Mouse (Mus musculus) ES-E14 (cell line): ENCODE results near the gene Cdh13. TPM values are rescaled to one million over a fixed set of nuclear protein-coding genes. Genes with fewer than 3 reads are reported as not detected.

ENCODE experiments used
- DNase-seq: peaks from one replicate; pipeline ENCODE4 v3.0.0-alpha.2; 2013; ENCODE audit warnings: low read depth, low spot score
- H3K27ac ChIP-seq: 2 replicates; pipeline ENCODE4 v1.5.1; 2012; ENCODE audit warnings: low read depth, mild to moderate bottlenecking, low read length, moderate library complexity, mixed read lengths; ENCODE audit not compliant: poor library complexity, insufficient read depth, severe bottlenecking
- H3K36me3 ChIP-seq: 2 replicates; pipeline ENCODE4 v1.6.1; 2012; ENCODE audit warnings: mild to moderate bottlenecking, low read length, moderate library complexity, mixed read lengths; ENCODE audit not compliant: control insufficient read depth, poor library complexity, insufficient read depth, severe bottlenecking
- H3K4me1 ChIP-seq, 2 experiments: fragments of 150-350 bp in 1 of 2; sonication (generic) in 1 of 2; 2 replicates each; pipeline ENCODE4 v1.6.1; 2012; ENCODE audit warnings: low read length in 2 of 2, mild to moderate bottlenecking in 1 of 2, mixed read lengths in 1 of 2; ENCODE audit not compliant: control insufficient read depth in 2 of 2, insufficient read depth in 2 of 2, poor library complexity in 1 of 2
- H3K4me3 ChIP-seq, 2 experiments: fragments of 150-350 bp in 1 of 2; sonication (generic) in 1 of 2; 2 replicates each; pipeline ENCODE4 v1.5.1; 2012; ENCODE audit warnings: low read length in 2 of 2, low read depth in 1 of 2, mild to moderate bottlenecking in 1 of 2, mixed read lengths in 1 of 2; ENCODE audit not compliant: insufficient read depth in 1 of 2, poor library complexity in 1 of 2, severe bottlenecking in 1 of 2
- H3K9ac ChIP-seq: 2 replicates; pipeline ENCODE4 v1.6.1; 2012; ENCODE audit warnings: low read depth, mild to moderate bottlenecking, low read length, mixed read lengths; ENCODE audit not compliant: poor library complexity, insufficient read depth, severe bottlenecking
- H3K9me3 ChIP-seq: fragments of 150-350 bp; sonication (generic); 2 replicates; pipeline ENCODE4 v1.6.1; 2012; ENCODE audit warnings: low read depth, mild to moderate bottlenecking, low read length; ENCODE audit not compliant: control insufficient read depth, insufficient read depth
- CHD2 ChIP-seq: IDR thresholded peaks from 2 replicates; pipeline ENCODE4 v1.6.1; 2014; ENCODE audit warnings: mild to moderate bottlenecking, low read depth, low read length, inconsistent platforms
- HCFC1 ChIP-seq: IDR thresholded peaks from 2 replicates; pipeline ENCODE4 v1.6.1; 2012; ENCODE audit warnings: low read length, inconsistent platforms, borderline replicate concordance; ENCODE audit not compliant: insufficient read depth
- MAFK ChIP-seq: IDR thresholded peaks from 2 replicates; pipeline ENCODE4 v1.6.1; 2014; ENCODE audit warnings: mild to moderate bottlenecking, low read depth, low read length, inconsistent platforms; ENCODE audit not compliant: insufficient read depth
- ZC3H11A ChIP-seq: IDR thresholded peaks from 2 replicates; pipeline ENCODE4 v1.6.1; 2012; ENCODE audit warnings: low read depth, mild to moderate bottlenecking, inconsistent platforms, low read length, borderline replicate concordance
- ZNF384 ChIP-seq: IDR thresholded peaks from 2 replicates; pipeline ENCODE4 v1.6.1; 2012; ENCODE audit warnings: low read depth, low read length, inconsistent platforms
- in situ Hi-C, 2 experiments: fragments of 600-800 bp; cut with MboI; formaldehyde crosslinking; loops; one replicate each; pipeline ENCODE4 v1.15.1; 2025; ENCODE audit warnings: low sequenced_read_pairs in 2 of 2, inconsistent platforms in 1 of 2; ENCODE audit not compliant: unreplicated experiment in 2 of 2
- total RNA-seq: library from RNA; depleted of rRNA; stranded (reverse); fragments of 300-350 nt; gene quantifications from 2 replicates; pipeline ENCODE4 v1.2.3, GENCODE M21; 2012

Cdh13 gene
- total RNA-seq, 1 experiment: 1.3 TPM

DNA sequence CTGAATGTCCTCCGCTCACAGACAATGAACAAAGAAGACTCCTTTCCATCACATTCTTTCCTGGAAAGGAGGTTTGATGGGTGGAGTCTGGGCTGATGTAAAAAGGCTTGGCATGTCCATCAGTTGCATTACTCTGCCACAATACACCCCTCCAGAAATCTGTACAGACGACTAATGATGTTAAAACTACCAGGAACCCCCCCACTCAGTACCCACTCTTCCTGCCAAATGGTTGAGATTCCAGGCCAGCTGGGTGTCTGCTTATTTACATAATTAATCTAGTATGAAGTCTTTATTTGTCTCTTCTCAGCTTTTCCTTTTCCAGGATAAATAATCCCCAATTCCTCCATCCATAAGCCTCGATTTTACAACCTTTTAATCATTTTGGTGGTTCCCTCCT lies 80.2 kb downstream of the Cdh13 start:
- in situ Hi-C loops: no loop called here

DNA sequence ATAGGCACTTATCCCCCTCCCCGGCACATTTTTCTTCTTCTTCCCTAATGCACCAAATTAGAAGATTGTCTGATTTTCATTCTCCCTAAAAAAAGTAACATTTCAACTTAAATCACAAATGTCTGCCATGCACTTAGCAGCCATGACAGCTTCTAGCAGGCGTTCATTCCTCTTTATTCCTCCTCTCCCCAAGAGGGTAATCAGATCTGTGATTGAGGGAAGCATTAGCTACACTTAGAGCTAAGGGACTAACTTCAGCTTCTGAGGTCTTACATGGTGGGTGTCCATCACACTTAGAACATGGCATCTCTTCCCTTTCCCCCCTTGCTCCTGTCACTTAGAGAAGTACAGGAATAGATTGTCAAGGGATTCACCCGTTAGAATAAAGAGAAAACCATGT lies 89.6 kb downstream of the Cdh13 start:
- Histone ChIP-seq H3K9me3 (no peaks in the 10 kb centered on the region), H3K27ac (no peak overlapping the region), H3K4me1 (no peaks in the 10 kb centered on the region), H3K9ac (no peak overlapping the region), H3K36me3 (no peaks in the 10 kb centered on the region), H3K4me3 (no peak overlapping the region)
- in situ Hi-C loops: no loop called here
- no peak for DNase-seq
- no peak for TF ChIP-seq HCFC1
- TF ChIP-seq ZNF384: no peak
- no peak for TF ChIP-seq ZC3H11A
- TF ChIP-seq MAFK: no peak
- no peak for TF ChIP-seq CHD2

More for the DNA sequence above, 80.2 kb downstream of the Cdh13 start:
- DNase-seq: no peak
- no peak overlapping the region for H3K9ac ChIP-seq
- no peak overlapping the region for H3K4me3 ChIP-seq
- no peaks in the 10 kb centered on the region for H3K36me3 ChIP-seq
- no peaks in the 10 kb centered on the region for H3K9me3 ChIP-seq
- no peaks in the 10 kb centered on the region for H3K4me1 ChIP-seq
- no peak for TF ChIP-seq ZC3H11A
- no peak for TF ChIP-seq CHD2
- TF ChIP-seq MAFK: no peak
- TF ChIP-seq HCFC1: no peak
- TF ChIP-seq ZNF384: no peak
- H3K27ac ChIP-seq: no peak overlapping the region

- Histone ChIP-seq H3K27ac (no peak overlapping the region), H3K9me3 (no peaks in the 10 kb centered on the region), H3K4me1 (no peaks in the 10 kb centered on the region), H3K36me3 (no peaks in the 10 kb centered on the region), H3K4me3 (no peak overlapping the region), H3K9ac (no peak overlapping the region)
- no peak for DNase-seq
- in situ Hi-C loops: no loop called here
- TF ChIP-seq ZNF384 (no peak), CHD2 (no peak), ZC3H11A (no peak), MAFK (no peak), HCFC1 (no peak)
These were observed 91.2 kb downstream of the Cdh13 start for GRCm38 (mm10) chr8:118374738-118375137.

DNA sequence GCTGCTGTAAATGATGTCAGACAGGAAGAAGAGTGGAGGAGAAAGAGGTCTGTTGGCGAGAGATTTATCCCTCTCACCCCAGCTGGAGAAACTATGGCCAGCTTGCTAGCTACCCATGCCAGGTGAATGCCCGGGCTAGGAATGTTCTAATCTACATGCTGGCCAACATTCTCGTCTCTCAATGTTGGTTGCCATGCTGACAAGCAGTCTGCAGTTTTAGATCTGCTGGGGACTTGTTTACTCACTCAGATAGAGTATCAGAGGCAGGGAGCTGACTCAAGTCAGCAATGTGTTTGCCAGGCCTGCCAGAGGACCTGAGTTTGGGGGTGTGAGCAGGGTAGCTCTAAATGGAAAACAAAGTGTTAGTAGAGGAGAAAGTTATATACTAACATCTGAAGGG lies 93.3 kb downstream of the Cdh13 start:
- no peak overlapping the region for H3K4me3 ChIP-seq
- no peak overlapping the region for H3K9ac ChIP-seq
- H3K4me1 ChIP-seq: no peaks in the 10 kb centered on the region
- no peaks in the 10 kb centered on the region for H3K9me3 ChIP-seq
- H3K36me3 ChIP-seq: no peaks in the 10 kb centered on the region
- no peak for DNase-seq
- no peak overlapping the region for H3K27ac ChIP-seq
- TF ChIP-seq CHD2 (no peak), ZNF384 (no peak), HCFC1 (no peak), ZC3H11A (no peak), MAFK (no peak)
- in situ Hi-C loops: no loop called here

DNA sequence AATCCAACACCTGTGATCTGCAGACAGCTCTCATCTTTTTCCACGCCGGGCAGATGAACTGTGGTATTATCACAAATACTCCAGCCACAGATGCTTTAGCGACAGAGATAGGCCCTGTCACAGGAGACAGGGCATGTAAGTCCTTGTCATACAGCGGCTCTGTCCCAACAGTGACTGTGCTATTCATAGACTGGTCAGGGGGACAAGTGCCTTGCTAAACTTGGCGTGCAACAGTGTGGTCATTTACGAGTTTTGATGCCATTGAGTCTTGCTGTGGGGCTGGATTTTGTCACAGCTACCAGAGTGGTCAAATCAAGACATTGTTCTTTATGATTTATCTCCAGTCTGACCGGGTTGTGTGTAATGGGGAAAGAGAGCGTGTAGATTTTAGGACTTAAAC lies 95.5 kb downstream of the Cdh13 start:
- Histone ChIP-seq H3K4me3 (no peak overlapping the region), H3K4me1 (no peaks in the 10 kb centered on the region), H3K36me3 (no peaks in the 10 kb centered on the region), H3K9me3 (no peaks in the 10 kb centered on the region), H3K27ac (no peak overlapping the region), H3K9ac (no peak overlapping the region)
- in situ Hi-C loops: no loop called here
- TF ChIP-seq MAFK: no peak
- no peak for TF ChIP-seq CHD2
- no peak for TF ChIP-seq HCFC1
- no peak for TF ChIP-seq ZNF384
- TF ChIP-seq ZC3H11A: no peak
- DNase-seq: no peak
